Mouse (Mus musculus): ENCODE data around the gene Anapc5.

DNA sequence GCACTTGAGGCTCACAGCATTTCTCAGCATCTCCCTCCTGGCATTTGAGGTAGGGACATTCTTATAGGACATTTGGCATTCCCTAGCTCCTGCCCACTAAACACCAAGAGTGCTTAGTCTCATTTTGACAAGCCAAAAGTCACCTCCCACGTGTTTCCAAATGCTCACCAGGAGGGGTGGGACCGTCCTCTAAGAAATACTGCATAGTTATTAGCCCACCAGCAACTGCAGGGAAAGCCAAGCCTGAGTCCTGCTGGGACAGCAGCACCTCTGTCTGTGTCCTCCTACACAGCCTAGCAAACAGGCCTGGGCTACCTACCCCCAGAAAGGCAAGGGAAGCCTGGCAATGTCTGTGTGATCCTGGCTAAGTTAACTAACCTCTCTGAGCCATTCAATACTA is 43.8 kb downstream of the Anapc5 start:
- TF ChIP-seq CTCF (IDR thresholded peaks at IDR 0.05; ENCODE audit: extremely low read depth, insufficient read depth, insufficient read length, insufficient replicate concordance): no peak
- no peak for TF ChIP-seq POLR2A (IDR thresholded peaks at IDR 0.05; ENCODE audit: low read depth, low read length)

Measured in spleen, adult 2 months (tissue).